Mouse (Mus musculus) layer of hippocampus, postnatal 14 days (tissue): ENCODE data around the gene Zcchc14. TPM values are rescaled to one million over a fixed set of nuclear protein-coding genes. Genes with fewer than 3 reads are reported as not detected.
"Not testable (repeated sequence)": the region's sequence is repeated elsewhere in the genome, so short reads cannot be mapped to it uniquely, and the experiment has no call there.

ENCODE experiments used
- DNase-seq, 2 experiments: peaks; one replicate each; pipeline ENCODE4 v3.0.0; 2021 to 2022; ENCODE audit warnings: low spot score in 2 of 2, mixed read lengths in 1 of 2
- total RNA-seq, 2 experiments: library from RNA; stranded (reverse); gene quantifications; 2 replicates each; pipeline ENCODE4 v1.2.3; 2021

The Zcchc14 gene
- total RNA-seq, 2 experiments from 2014 or later, result 78.1 to 83.0 TPM

DNA sequence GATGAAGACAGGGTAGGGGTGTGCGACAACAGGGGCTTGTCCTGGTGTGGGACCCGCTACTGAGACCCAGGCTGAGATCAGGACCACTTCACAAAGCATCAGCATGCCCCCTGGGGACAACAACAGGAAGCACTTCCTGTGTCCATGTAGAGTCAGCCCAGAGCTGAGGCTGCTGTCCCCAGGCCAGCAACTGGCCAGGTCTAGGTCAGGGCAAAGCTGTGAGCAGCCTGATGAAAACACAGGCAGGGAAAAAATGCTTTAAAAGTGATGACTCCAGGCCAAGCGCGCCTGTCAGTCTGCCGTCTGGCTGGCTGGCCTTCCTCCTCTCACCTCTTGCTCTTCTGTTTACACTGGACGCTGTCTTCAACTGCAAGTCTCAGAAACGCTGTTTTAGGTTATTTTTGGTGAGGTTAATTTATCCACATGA lies 21.0 kb downstream of the Zcchc14 start:
- no peak for DNase-seq

DNA sequence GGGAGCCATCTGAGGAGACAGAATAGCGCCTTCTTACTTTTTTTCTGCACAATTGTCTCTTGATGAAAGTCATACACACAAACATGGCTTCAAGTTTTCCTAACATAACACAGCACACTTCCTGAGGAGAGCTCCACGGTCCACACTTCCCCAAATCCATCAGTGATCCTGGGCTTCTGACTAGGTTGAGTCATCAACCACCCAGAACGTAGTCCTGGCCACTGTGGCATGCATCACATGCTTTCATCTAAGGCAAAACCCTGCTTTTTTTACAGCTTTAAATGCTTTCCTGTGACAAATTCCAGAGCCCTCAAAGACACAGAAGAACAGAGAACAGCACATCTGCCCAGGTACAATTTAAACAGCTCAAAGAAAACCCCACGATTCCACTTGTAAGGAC lies 24.0 kb downstream of the Zcchc14 start:
- no peak for DNase-seq

- no peak for DNase-seq
Measured at GRCm38 (mm10) chr8:121623043-121623442, 29.7 kb downstream of the Zcchc14 start.

DNA sequence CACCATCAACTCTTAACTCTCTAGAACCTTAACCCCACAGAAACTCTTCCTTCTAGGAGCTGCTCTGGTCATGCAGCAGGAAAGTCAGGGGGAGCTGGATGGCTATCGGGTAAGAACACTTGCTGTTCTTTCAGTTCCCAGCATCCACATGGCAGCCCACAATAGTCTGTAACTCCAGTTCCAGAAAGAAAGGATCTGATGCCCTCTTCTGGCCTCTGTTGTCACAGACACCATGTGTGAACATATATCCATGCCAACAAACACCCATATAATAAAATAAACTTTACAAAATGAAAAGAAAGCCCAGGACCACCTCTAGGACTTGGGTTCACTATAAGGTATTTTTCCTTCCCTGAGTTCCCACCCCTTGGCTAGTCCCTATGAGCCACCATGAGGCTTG lies 30.8 kb downstream of the Zcchc14 start:
- no peak for DNase-seq

- DNase-seq, result no peak
Measured at GRCm38 (mm10) chr8:121620801-121621516, 31.7 kb downstream of the Zcchc14 start.

- DNase-seq, result no peak
Measured at GRCm38 (mm10) chr8:121619401-121619995, 33.2 kb downstream of the Zcchc14 start.

DNA sequence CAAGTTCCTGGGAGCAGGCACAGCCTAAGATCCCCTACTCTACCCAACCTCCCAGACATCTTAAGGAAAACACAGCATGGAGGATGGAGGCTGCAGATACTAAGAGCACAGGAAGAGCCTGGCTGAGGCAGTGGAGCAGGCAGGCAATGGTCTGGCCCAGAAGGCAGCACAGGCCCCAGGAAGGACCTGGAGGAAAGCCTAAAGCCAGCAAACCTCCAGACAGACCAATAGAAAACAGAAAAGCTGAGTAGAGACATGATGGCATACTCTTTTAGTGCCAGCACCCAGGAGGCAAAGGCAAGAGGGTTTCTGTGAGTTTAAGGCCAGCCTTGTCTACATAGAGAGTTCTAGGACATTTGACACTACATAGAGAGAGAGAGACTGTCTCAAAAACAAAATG lies 39.3 kb downstream of the Zcchc14 start:
- no peak for DNase-seq

DNA sequence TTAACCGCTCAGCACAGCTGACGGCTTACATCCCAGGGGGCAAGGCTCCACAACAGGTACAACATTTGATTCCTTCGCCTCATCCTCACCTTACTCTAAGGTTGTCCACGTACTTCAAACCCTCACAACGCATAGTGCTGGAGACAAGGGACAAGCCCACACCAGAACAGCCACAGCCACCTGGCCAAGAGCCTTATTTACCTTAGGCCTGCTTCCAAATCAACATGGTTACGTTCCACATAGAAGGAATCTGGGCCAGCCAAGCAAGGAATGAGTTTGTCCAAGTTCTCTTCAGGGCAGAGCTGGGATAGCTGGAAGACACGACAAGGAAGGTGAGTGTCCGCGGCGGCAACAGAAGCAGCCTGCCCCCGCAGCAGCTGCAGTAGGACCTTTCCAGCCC lies 42.8 kb downstream of the Zcchc14 start:
- DNase-seq, result no peak

- DNase-seq, result no peak
Measured at GRCm38 (mm10) chr8:121609251-121609650, 43.5 kb downstream of the Zcchc14 start.

GRCm38 (mm10) chr8:121607661-121608060 lies 45.0 kb downstream of the Zcchc14 start:
- no peak for DNase-seq

GRCm38 (mm10) chr8:121603801-121604200 lies 48.9 kb downstream of the Zcchc14 start:
- DNase-seq, result no peak

GRCm38 (mm10) chr8:121602860-121603259 lies 49.8 kb downstream of the Zcchc14 start:
- DNase-seq, result peak; percentile 66 to 76

- DNase-seq, result no peak
Measured at GRCm38 (mm10) chr8:121602411-121602810, 50.3 kb downstream of the Zcchc14 start.

- no peak for DNase-seq
Measured at GRCm38 (mm10) chr8:121599842-121600241, 52.9 kb downstream of the Zcchc14 start.

DNA sequence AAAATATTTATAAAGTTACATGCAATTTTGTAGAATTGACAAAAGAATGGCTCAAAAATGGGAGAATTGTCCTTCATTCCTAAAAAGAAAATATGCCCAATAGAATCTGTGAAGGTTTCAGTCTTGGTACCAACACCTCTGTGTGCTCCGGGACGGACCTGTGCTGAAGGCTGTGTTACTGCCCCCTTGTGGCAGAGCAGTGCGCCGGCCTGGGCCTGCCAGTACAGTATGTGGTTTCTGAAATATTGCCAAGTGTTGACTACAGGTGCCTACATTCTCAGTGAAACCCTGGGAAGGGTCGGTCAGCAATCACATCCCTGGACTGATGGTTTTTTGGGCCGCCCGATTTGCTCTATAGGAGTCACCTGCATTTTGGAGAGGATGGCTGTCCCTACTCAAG lies 53.8 kb downstream of the Zcchc14 start:
- peak; percentile 67 to 83 for DNase-seq

DNA sequence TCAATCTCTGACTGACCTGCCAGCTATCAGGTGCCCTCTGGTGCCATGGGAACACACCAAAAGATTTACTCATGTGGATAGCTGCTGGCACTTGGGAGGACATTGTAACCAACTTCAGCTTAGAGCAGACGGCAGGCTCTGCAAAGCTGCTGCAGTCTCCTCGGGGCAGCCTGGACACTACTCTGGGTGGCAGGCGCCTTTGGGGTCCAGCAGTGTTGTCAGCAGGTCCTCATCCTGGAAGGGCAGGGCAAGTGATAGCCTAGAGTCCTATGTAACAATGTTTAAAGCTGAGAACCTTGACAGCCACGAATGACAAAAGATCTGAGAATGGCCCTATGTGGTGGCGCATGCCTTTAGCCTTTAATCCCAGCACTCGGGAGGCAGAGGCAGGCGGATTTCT lies 54.5 kb downstream of the Zcchc14 start:
- DNase-seq, result no peak

GRCm38 (mm10) chr8:121597492-121597891 lies 55.2 kb downstream of the Zcchc14 start:
- not testable (repeated sequence) for DNase-seq

GRCm38 (mm10) chr8:121593983-121594382 lies 58.7 kb downstream of the Zcchc14 start:
- no peak for DNase-seq

- no peak for DNase-seq
Measured at GRCm38 (mm10) chr8:121593293-121593692, 59.4 kb downstream of the Zcchc14 start.

DNA sequence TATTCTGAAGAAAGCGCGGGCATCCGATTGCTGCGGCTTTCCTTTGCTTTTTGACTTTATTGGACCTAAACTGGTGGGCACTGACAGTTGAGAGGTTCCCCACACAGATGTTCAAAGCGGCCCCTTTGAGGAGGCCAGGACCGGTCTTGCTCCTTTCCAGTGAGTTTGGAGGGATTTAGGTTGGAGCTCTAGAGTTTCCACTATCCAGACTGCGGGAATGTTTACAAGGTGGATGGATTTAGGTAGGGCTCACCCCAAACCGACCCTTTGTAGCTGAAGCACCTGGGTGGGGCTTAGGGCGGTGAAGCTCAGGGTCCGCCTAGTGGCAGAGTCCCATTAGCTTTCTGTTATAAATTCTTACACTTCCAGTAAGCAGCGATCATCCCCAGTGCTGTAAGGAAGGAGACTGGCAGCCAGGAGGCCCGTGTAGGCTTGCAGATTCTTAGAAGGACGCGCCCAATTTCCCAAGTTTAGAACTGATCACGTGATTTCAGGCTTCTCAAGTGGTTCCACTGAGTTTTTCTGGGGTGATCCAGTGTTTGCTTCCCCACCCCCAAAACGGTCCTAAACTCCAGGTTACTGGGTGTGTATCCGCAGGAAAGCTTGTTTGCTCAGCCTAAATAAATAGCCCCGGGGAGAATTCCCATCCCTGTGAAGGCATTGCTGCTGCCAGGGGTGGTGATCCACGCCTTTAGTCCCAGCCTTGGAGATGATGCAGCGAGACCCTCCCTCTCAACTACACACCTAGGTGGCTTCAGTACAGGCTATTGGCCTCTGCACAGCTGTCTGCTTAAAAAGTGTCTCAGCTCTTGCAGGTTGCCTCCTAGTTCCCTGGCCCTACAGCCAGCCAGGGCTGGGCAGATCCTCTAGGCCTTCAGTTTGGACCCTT lies 61.3 kb downstream of the Zcchc14 start:
- DNase-seq, result no peak

GRCm38 (mm10) chr8:121590203-121591177 lies 62.2 kb downstream of the Zcchc14 start, which contains the start of gene Map1lc3b:
TSS of gene Map1lc3b (plus strand) at chr8:121590361.
- peak; percentile 94 to 96 for DNase-seq
